Comparison of ENCODE assay signal across 8 mouse cellular contexts in the genomic region with DNA sequence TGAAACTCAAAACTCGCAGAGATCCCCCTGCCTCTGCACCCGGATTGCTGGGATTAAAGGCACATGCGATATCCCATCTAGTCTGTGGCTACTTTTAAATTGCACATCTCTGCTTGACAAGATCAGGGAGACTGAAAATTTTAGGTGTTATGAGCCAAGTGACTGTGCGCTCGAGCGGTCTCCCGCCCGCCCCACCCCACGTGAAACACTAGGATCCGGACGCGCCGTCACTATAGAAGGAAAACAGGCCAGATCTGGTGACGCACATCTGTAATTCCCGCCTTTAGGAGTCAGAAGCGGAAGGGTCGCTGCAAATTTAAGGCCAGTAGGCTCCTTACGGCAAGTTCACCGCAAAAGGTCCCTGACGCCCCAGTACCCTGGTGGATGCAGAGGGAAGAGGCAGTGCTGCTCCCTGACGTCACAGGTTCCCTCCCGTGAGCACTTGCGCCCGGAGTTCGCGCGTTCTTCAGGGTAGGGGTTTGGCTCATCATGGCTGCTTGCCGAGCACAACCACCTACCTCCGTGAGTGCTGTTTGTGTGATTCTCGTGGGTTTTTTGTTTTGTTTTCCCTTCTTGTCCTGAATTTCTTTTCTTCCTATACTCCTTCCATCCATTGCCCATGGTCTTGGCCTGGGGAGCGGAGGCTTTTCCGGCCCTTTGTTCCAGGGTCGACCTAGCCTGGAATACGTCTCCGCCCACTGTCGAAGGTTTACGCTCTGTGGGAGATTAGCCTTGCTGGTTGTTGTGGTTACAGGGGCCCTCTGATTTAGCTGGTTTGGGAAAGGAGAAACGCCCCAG. TPM values are rescaled to one million over a fixed set of nuclear protein-coding genes. Genes with fewer than 3 reads are reported as not detected.
A peak's percentile ranks its signal among the peaks of the same experiment; 100 is the strongest.
DNase-seq lines count a peak whose midpoint lies in the region; ATAC-seq lines count a peak whose summit lies in the region.

Ctc1 (plus strand) TSS at position 268 of the 798 bp plus-strand sequence.

- H3K4me2 ChIP-seq in intestine, embryonic 14.5 days (ENCODE audit: low read length) = peak within 1 kb of the TSS; percentile 84

- H3K36me3 ChIP-seq in intestine, embryonic 14.5 days (ENCODE audit: control insufficient read depth, insufficient read depth, low read length) = peaks cover under 1% of the 10 kb centered on the region; the same call in 1 of the 2 replicates

- intact Hi-C loops in gastrocnemius, postnatal 14 days (cut with DNase I; ENCODE audit: low total_unique reads) = no loop called here
- intact Hi-C loops in left cerebral cortex, postnatal 14 days (cut with DNase I) = no loop called here

- peak within 1 kb of the TSS; percentile 82 for H3K4me3 ChIP-seq in intestine, embryonic 14.5 days (ENCODE audit: low read depth, low read length)

- ATAC-seq in intestine, embryonic 14.5 days (replicated peaks; ENCODE audit: low FRiP score, low TSS enrichment, low read depth) = peak; percentile 96

- H3K27ac ChIP-seq in intestine, embryonic 14.5 days (ENCODE audit: low read depth) = peak within 1 kb of the TSS; percentile 94

- peak within 1 kb of the TSS; percentile 94 for H3K9ac ChIP-seq in intestine, embryonic 14.5 days (ENCODE audit: low read length)

- H3K9me3 ChIP-seq in intestine, embryonic 14.5 days (ENCODE audit: control insufficient read depth, low read length) = no peaks in the 10 kb centered on the region

- no peaks in the 10 kb centered on the region for H3K27me3 ChIP-seq in intestine, embryonic 14.5 days (replicated peaks; ENCODE audit: control insufficient read depth, insufficient read depth, low read length)

- peak; percentile 89 for DNase-seq in adipocyte (ENCODE audit: low spot score)
- peak; percentile 98 for DNase-seq in embryo, embryonic 10 days (ENCODE audit: low spot score)
- DNase-seq in gastrocnemius, postnatal 14 days = peak; percentile 89
- DNase-seq in intestine, embryonic 14.5 days (ENCODE audit: low spot score) = peak; percentile 94
- peak; percentile 88 to 90 for DNase-seq in left cerebral cortex, postnatal 14 days (ENCODE audit: low spot score in 2 of 2)
- DNase-seq in mesoderm, embryonic 11.5 days (ENCODE audit: low read depth, low spot score) = peak; percentile 96
- DNase-seq in right cerebral cortex, postnatal 36 days (ENCODE audit: low spot score in 2 of 2) = peak; percentile 83 to 86
- DNase-seq in yolk sac, embryonic 10.5 days (ENCODE audit: low spot score) = peak; percentile 92

- H3K4me1 ChIP-seq in intestine, embryonic 14.5 days (replicated peaks; ENCODE audit: control insufficient read depth, insufficient read depth, low read length) = peaks cover 11% of the 10 kb centered on the region

- 2% methylated on average over 38 of the region's 38 CpGs for WGBS in intestine, embryonic 14.5 days

RNA-seq across cellular contexts. Expression of gene Ctc1, which starts in this region (rescaled TPM):
- 1 to 10 TPM; 7.5 to 8.1 TPM for total RNA-seq in gastrocnemius, postnatal 14 days (2021)
- polyA plus RNA-seq in intestine, embryonic 14.5 days (2014; fragmentation: Nextera tagmentation; extraction: Ambion mirVana) = 46.6 and 53.1 TPM in 2 replicates
- 10 to 100 TPM; 39.1 to 40.5 TPM for total RNA-seq in left cerebral cortex, postnatal 14 days (2021)

Comparison
In these comparisons a context has a peak if more than half of its experiments do, and no peak if none do; other contexts are left out.
1. Peak in every context shown above with its lines: DNase-seq, ATAC-seq, H3K4me3 ChIP-seq and H3K27ac ChIP-seq.
2. RNA of gene Ctc1 (total RNA-seq): 39.1 to 40.5 TPM in left cerebral cortex, postnatal 14 days; 7.5 to 8.1 TPM in gastrocnemius, postnatal 14 days; every median in the first group is over 4 times any median in the second.